Mouse (Mus musculus): ENCODE measurements around the gene Comtd1.

Gene Comtd1

DNA sequence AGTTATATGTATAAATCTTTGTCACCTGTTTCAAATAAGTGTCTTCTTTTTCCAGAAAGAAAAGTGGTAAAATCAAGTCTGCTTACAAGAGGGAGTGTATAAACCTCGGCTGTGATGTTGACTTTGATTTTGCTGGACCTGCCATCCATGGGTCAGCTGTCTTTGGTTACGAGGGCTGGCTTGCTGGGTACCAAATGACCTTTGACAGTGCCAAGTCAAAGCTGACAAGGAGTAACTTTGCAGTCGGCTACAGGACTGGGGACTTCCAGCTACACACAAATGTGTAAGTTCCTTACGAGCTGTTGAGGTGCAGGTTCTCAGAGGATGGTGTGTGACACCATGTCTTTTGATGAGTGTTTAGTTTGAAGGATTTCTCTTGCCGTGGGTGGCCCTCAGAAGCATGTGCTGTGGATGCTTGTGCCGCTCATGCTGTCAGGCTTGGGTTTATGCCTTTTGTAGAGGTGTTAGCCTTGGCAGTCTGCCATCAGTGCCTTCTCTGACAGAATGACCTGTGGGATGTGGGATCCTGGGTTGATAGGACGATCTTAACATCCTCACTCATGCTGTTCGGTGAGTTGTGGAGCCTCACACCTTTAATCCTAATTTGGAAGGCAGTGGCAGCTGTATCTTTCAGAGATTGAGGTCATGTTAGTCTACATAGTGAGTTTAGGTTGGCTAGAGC, 10.3 kb downstream of the Comtd1 start:
- DNase-seq (ENCODE audit: low spot score in 2 of 2), result no peak

DNA sequence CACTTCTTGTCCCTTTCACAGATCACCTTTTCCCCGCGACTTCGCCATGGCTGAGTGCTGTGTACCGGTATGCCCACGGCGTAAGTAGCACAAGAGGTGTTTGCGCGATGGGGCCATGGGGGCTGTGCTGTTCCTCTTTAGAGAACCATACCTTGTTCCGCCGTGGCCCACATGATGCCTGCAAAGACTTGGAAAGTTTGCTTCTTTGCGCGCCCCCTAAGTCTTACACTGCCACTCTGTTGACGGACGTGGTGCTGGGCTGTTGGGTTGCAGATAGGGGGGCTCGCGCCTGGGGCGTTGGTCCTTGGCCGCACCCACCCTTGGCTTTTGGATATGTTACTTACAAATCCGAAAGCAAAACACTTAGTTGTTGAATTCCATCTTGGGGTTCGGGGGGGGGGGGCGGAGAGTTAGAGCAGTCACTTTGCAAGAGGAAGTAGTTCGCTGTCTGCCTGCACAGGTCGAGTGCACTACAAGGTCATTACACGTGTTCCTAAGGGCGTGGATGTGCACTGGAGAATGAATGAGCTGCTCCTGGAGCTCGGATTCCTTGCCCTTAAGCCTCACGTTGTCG, 16.9 kb downstream of the Comtd1 start:
- DNase-seq (ENCODE audit: low spot score in 2 of 2), result peak in 1 of 2 experiments; percentile 47

- peak; percentile 98 for DNase-seq (ENCODE audit: low spot score in 2 of 2)
These were observed 17.7 kb downstream of the Comtd1 start for GRCm38 (mm10) chr14:21830876-21831767.

- DNase-seq (ENCODE audit: low spot score in 2 of 2), result no peak
These were observed 22.8 kb downstream of the Comtd1 start for GRCm38 (mm10) chr14:21825786-21826491.

DNA sequence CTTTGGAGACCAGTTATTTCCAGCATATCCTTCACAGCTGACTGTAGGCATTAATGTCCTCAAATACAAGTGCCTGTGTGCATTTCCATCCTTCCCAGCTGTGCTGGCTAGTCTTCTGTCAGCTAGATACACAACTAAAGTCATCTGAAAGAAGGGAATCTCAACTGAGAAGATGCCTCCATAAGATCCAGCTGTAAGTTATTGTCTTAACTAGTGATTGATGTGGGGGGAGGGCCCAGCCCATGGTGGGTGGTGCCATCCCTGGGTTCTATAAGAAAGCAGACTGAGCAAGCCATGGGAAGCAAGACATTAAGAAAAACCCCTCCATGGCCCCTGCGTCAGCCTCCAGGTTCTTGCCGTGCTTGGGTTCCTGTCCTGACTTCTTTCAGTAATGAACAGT, 23.8 kb downstream of the Comtd1 start, which contains the start of gene Vdac2:
TSS of gene Vdac2 (plus strand) at position 301 of the 400 bp plus-strand sequence.
- no peak for DNase-seq (ENCODE audit: low spot score in 2 of 2)

DNA sequence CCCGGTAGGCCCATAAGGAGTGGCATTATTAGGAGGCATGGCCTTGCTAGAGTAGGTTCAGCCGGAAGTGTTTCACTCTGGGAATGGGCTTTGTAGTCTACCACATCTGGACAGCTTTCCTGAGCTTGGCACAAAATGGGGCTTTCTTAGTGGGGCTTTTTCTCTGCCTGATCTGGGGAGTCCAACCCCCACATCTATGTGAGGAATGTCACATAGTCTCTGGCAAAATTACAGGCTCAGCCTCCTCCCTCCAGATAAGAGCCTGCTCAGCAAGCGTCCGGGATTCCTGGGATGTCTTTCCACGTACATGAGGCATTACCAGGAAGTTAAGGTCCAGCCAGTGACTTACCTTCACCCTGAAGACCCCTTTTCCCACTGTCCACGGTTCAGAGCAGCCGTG, 24.9 kb downstream of the Comtd1 start:
- DNase-seq (ENCODE audit: low spot score in 2 of 2), result no peak

GRCm38 (mm10) chr14:21822795-21823374, 25.9 kb downstream of the Comtd1 start:
- DNase-seq (ENCODE audit: low spot score in 2 of 2), result peak; percentile 58 to 76

GRCm38 (mm10) chr14:21822307-21822706, 26.5 kb downstream of the Comtd1 start:
- DNase-seq (ENCODE audit: low spot score in 2 of 2), result no peak

DNA sequence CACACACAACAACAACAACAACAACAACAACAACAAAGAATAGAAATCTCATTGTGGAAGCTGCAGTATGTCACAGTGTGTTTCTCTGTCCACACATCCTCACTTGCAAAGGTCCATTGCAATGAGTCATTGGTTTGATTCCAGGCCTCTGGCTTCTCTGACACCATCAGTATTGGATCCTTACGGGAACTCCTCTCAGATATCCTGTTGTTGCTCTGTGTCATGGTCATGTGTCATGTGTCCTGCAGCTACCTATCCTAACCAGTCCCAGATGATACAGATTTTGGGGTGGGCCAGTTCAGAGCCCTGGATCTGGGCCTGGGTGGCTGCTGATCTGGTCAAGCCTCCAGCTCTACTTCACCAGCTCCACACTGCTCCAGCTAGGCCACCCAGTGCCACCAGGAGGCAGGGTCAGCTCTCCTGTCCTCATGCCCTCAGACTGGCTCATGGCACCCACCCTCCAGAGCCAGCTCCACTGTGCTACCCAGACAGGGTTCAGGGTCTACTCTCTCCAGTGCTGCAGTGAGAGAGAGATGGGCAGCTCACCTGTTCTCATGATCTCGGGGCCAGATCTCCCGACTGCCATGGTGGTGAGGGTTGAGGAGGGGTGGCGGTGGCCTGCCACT, 27.8 kb downstream of the Comtd1 start:
- no peak for DNase-seq (ENCODE audit: low spot score in 2 of 2)

DNA sequence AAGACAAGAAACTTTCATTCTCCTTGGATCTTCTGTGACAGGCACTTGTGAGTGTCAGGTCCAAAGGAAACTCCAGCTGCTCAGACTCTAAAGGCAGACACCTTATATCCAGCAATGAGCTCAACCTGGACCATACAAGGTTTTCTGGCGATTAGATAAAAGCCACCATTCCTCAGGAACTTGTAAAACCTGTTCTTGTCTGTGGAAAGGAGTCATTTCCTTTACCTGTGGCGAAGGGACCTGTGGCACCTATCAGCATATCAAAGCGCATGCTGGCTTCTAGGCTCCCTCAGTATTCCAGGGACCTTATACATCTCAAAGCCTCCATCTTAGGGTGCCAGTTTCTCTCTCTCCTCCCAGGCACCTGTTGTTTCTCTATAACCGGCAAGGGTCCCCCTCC, 31.3 kb downstream of the Comtd1 start:
- no peak for DNase-seq (ENCODE audit: low spot score in 2 of 2)

DNA sequence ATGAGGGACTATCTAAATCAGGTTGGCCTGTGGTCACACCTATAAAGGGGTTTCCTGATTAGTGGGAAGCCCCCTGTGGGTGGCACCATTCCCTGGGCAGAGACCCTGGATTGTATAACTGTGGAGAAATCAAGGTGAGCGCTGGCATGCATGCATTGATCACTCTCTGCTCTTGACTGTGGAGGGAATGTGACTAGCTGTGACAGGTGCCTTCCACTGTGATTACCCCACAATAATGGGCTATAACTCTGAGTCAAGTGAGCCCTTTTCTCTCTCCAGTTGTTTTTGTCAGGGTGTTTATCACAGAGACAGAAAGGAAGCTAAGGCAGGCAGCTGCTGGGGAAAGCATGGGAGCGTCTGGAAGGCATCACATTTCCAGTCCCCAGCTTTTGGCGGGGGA, 32.5 kb downstream of the Comtd1 start:
- no peak for DNase-seq (ENCODE audit: low spot score in 2 of 2)

- no peak for DNase-seq (ENCODE audit: low spot score in 2 of 2)
These were observed 34.2 kb downstream of the Comtd1 start for GRCm38 (mm10) chr14:21814606-21815005.

GRCm38 (mm10) chr14:21813847-21814246, 34.9 kb downstream of the Comtd1 start:
- DNase-seq (ENCODE audit: low spot score in 2 of 2), result no peak

DNA sequence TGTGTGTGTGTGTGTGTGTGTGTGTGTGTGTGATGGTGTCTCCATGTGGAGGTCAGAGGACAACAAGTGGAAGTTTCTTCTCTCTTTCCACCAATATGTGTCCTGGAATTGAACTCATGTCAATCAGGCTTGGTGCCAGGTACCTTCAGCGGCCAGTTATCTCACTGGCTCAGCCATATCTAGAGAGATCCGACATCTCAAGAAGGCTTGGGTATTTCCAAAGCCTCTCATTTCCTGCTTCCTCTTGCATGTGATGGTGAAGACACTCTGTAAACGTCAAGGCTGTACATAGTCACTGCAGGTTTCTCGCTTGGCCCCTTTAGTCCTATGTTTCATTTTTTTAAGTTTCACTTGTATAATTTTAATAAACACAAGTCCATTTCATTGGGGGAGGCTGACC, 35.6 kb downstream of the Comtd1 start:
- DNase-seq (ENCODE audit: low spot score in 2 of 2), result no peak

GRCm38 (mm10) chr14:21812590-21813162, 36.1 kb downstream of the Comtd1 start:
- DNase-seq (ENCODE audit: low spot score in 2 of 2), result peak; percentile 67 to 90

DNA sequence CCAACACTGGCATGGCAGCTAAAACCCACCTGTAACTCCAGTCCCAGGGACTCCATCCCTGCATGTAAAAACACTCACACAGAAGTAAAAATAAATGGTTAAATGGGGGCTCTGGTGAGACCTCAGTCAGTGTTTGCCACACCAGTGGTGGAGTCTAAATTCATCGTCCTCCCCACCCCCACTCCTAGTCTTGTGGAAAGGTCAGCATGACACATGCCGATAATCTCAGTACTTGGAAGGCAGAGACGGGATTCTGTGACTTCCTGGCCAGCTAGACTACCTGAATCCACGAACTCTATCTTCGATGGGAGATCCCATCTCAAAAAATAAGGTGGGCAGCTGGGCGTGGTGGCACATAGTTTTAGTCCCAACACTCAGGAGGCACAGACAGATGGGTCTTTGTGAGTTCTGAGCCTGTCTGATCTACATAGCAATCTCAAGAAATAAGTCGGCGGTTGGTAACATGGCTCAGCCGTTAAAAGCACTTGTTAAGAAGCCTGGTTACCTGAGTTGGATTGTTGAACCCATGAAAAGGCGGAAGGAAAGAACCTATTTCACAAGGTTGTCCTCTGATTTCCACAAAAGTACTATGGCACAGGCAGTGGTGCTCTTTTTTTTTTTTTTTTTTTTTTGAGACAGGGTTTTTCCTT, 36.9 kb downstream of the Comtd1 start:
- DNase-seq (ENCODE audit: low spot score in 2 of 2), result no peak

GRCm38 (mm10) chr14:21811301-21811700, 37.5 kb downstream of the Comtd1 start:
- DNase-seq (ENCODE audit: low spot score in 2 of 2), result no peak

DNA sequence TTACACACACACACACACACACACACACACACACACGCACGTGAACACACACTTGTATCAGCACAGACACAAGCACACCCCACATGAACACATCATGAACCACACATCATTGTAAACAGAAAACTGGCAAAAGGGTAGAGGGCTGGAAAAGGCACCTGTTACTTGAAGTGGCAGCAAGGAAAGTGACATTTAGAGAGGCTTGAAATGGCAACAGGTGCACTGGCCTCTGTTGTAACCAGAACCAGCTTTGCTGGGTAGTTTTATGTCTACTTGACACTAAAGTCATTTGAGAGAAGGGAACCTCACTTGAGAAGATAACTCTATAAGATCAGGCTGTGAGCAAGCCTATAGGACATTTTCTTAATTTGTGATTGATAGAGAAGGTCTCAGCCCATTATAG, 39.4 kb downstream of the Comtd1 start:
- no peak for DNase-seq (ENCODE audit: low spot score in 2 of 2)

DNA sequence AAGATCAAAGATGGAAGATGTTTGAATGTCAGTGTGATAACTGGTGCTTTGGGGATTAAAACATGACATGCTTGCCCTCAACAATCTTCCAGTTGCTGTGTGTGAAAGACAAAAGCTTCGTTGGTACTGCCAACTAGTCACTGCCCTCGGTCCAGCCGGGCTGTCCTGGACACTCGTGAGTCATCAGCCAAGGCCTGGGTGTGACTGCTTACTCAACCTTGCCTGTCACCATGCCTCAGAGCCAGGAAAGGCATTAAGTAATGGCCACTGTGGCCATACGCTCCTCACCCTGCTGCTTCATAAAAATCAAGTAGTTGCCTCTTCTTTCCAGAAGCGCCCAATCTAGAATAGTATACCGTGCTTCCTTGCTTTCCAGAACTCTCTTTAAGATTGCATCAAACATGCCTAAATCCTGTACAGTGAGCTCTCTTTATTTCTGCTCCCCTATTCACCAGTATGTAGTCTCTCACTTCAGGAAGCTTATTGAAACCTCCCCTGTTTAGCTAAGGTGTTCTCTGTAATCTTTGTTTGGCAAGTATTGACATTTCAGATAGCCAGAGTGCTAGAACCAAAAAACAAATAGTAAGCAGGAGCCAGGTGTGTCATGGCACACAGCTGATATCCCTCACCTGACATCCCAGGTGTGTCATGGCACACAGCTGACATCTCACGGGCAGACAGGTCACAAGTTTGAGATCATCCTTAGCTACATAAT, 40.4 kb downstream of the Comtd1 start:
- no peak for DNase-seq (ENCODE audit: low spot score in 2 of 2)

All from spleen, postnatal 10 days (tissue).